Comparison of ENCODE assay signal across 20 mouse cellular contexts in the genomic region with DNA sequence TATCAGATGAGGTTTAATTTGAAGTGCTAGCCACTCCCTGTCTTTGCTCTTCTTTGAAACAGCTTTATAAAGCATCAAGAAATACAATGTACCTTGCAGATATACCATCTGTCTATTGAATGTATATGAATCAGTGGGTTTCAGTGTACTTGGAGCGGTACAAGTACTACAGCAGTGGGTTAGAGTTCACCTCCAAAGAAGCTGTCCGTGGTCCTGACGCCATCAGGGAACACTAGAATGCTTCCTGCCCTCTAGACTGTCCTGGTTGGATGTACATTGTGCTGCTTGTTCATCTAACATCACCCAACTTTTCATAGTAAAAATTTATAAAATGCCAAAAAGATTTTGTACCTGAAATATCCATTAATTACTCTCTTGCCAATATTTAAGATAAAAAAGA. TPM values are rescaled to one million over a fixed set of nuclear protein-coding genes. Genes with fewer than 3 reads are reported as not detected.
A peak's percentile ranks its signal among the peaks of the same experiment; 100 is the strongest.
DNase-seq lines count a peak whose midpoint lies in the region; ATAC-seq and TF ChIP-seq lines count a peak whose summit lies in the region.
"Had no signal": no experiment of that assay in that cellular context is flagged by ENCODE, and none has a peak within 500 bp of the region (broad histone marks: within the 10 kb centered on the region; RNA-seq: fewer than 3 reads in every experiment).

No protein-coding gene starts in this region.

- no peaks in the 10 kb centered on the region for H3K4me1 ChIP-seq in kidney, embryonic 15.5 days
- no peaks in the 10 kb centered on the region for H3K4me1 ChIP-seq in ES-E14 (ENCODE audit: control insufficient read depth in 2 of 2, insufficient read depth in 2 of 2, low read length in 2 of 2, poor library complexity in 1 of 2)
- no peaks in the 10 kb centered on the region for H3K4me1 ChIP-seq in limb, embryonic 14.5 days (ENCODE audit: control insufficient read depth, insufficient read depth, low read length)
- H3K4me1 ChIP-seq: embryonic facial prominence, embryonic 12.5 days; forebrain, embryonic 12.5 days had no signal

- H3K36me3 ChIP-seq in kidney, embryonic 15.5 days: no peaks in the 10 kb centered on the region
- H3K36me3 ChIP-seq in ES-E14 (ENCODE audit: control insufficient read depth, insufficient read depth, low read length, poor library complexity, severe bottlenecking): no peaks in the 10 kb centered on the region
- H3K36me3 ChIP-seq in limb, embryonic 14.5 days (ENCODE audit: control insufficient read depth, insufficient read depth, low read length): no peaks in the 10 kb centered on the region
- H3K36me3 ChIP-seq: embryonic facial prominence, embryonic 12.5 days; forebrain, embryonic 12.5 days had no signal

- H3K4me3 ChIP-seq in kidney, embryonic 15.5 days (replicated peaks): no peak overlapping the region
- no peak overlapping the region for H3K4me3 ChIP-seq in ES-E14 (ENCODE audit: insufficient read depth in 1 of 2, low read depth in 1 of 2, low read length in 2 of 2, poor library complexity in 1 of 2, severe bottlenecking in 1 of 2)
- no peak overlapping the region for H3K4me3 ChIP-seq in limb, embryonic 14.5 days (replicated peaks; ENCODE audit: low read length)
- H3K4me3 ChIP-seq: embryonic facial prominence, embryonic 12.5 days; forebrain, embryonic 12.5 days had no signal

- no peak overlapping the region for H3K9ac ChIP-seq in kidney, embryonic 15.5 days
- H3K9ac ChIP-seq in ES-E14 (ENCODE audit: insufficient read depth, low read depth, low read length, poor library complexity, severe bottlenecking): no peak overlapping the region
- H3K9ac ChIP-seq in limb, embryonic 14.5 days (ENCODE audit: low read depth, low read length, severe bottlenecking): no peak overlapping the region
- H3K9ac ChIP-seq: embryonic facial prominence, embryonic 12.5 days; forebrain, embryonic 12.5 days had no signal

- no peak overlapping the region for H3K4me2 ChIP-seq in kidney, embryonic 15.5 days
- H3K4me2 ChIP-seq in limb, embryonic 14.5 days (replicated peaks; ENCODE audit: low read depth, low read length, severe bottlenecking): no peak overlapping the region
- H3K4me2 ChIP-seq: embryonic facial prominence, embryonic 12.5 days; forebrain, embryonic 12.5 days had no signal

- in situ Hi-C loops in ES-E14 (cut with MboI; ENCODE audit: low sequenced_read_pairs in 2 of 2, unreplicated experiment in 2 of 2): no loop called here

- DNase-seq in kidney, postnatal 10 days: peak; percentile 40
- DNase-seq in ES-E14 (ENCODE audit: low read depth, low spot score): peak; percentile 20
- DNase-seq in ZHBTc4 (ENCODE audit: low read depth, low spot score): peak; percentile 40
- DNase-seq in limb, embryonic 14.5 days (ENCODE audit: low spot score): peak; percentile 36
- DNase-seq in frontal cortex, adult 2 months (ENCODE audit: extremely low spot score in 1 of 2, low spot score in 1 of 2): no peak
- DNase-seq in urinary bladder, adult 2 months (ENCODE audit: low spot score): no peak
- DNase-seq: gastrocnemius, postnatal 10 days; heart, postnatal 14 days; right cerebral cortex, postnatal 4 days; thymus, postnatal 14 days had no signal

- no peak overlapping the region for H3K27ac ChIP-seq in kidney, embryonic 15.5 days
- H3K27ac ChIP-seq in ES-E14 (ENCODE audit: insufficient read depth, low read depth, low read length, poor library complexity, severe bottlenecking): no peak overlapping the region
- no peak overlapping the region for H3K27ac ChIP-seq in limb, embryonic 14.5 days (replicated peaks; ENCODE audit: low read depth, low read length)
- H3K27ac ChIP-seq: embryonic facial prominence, embryonic 12.5 days; forebrain, embryonic 12.5 days had no signal

- 28% methylated on average over 3 of the region's 3 CpGs for WGBS in kidney, embryonic 15.5 days
- 26% methylated on average over 3 of the region's 3 CpGs for WGBS in limb, embryonic 14.5 days

- ATAC-seq in kidney, embryonic 15.5 days (replicated peaks; ENCODE audit: low FRiP score): no peak
- no peak for ATAC-seq in limb, embryonic 14.5 days (ENCODE audit: low FRiP score, low read depth)
- ATAC-seq: intestine, postnatal 0 days had no signal

- H3K27me3 ChIP-seq in kidney, embryonic 15.5 days: no peaks in the 10 kb centered on the region
- H3K27me3 ChIP-seq in limb, embryonic 14.5 days (ENCODE audit: control insufficient read depth, insufficient read depth, low read length): no peaks in the 10 kb centered on the region
- H3K27me3 ChIP-seq: embryonic facial prominence, embryonic 12.5 days; forebrain, embryonic 12.5 days had no signal

- no peaks in the 10 kb centered on the region for H3K9me3 ChIP-seq in kidney, embryonic 15.5 days (replicated peaks)
- H3K9me3 ChIP-seq in ES-E14 (ENCODE audit: control insufficient read depth, insufficient read depth, low read depth, low read length): no peaks in the 10 kb centered on the region
- no peaks in the 10 kb centered on the region for H3K9me3 ChIP-seq in limb, embryonic 14.5 days (ENCODE audit: control insufficient read depth, low read length)
- H3K9me3 ChIP-seq: embryonic facial prominence, embryonic 12.5 days; forebrain, embryonic 12.5 days had no signal

- no peak for TF ChIP-seq POLR2A in limb, embryonic 14.5 days (IDR thresholded peaks at IDR 0.05; ENCODE audit: borderline replicate concordance, extremely low read depth, insufficient read depth, insufficient read length)

TF ChIP-seq in ES-E14, 5 proteins besides CTCF, POLR2A, EP300 and RAD21:
- TF ChIP-seq CHD2 (IDR thresholded peaks at IDR 0.05; ENCODE audit: low read depth, low read length): no peak
- no peak for TF ChIP-seq HCFC1 (IDR thresholded peaks at IDR 0.05; ENCODE audit: borderline replicate concordance, insufficient read depth, low read length)
TF ChIP-seq in ES-E14: peak in this region for 0.

RNA-seq across cellular contexts. Expression of gene Abca16, which starts 17.2 kb away (rescaled TPM):
- not detected in 2 replicates for polyA plus RNA-seq in kidney, embryonic 15.5 days (2015; fragmentation: Nextera tagmentation; extraction: Ambion mirVana)
- total RNA-seq in ES-E14 (2012; rRNA removed): 0.54 and 0.74 TPM in 2 replicates
- polyA plus RNA-seq in limb, embryonic 14.5 days (2012; rRNA removed): 0.03 TPM in 1 of 2 replicates, not detected in the other
- 0.07 TPM in 1 of 2 replicates, not detected in the other for polyA plus RNA-seq in limb, embryonic 14.5 days (2014; fragmentation: Nextera tagmentation; extraction: Ambion mirVana)
- not detected in 2 replicates for polyA plus RNA-seq in frontal cortex, adult 2 months (2012; rRNA removed)
- not detected in 2 replicates for polyA plus RNA-seq in urinary bladder, adult 2 months (2012; rRNA removed)
- total RNA-seq: adrenal gland, postnatal 36 days; gastrocnemius, postnatal 10 days; heart, postnatal 14 days; layer of hippocampus, adult 8-10 months; left cerebral cortex, adult 8-10 months; liver, adult 2 months; megakaryocyte-erythroid progenitor cell, adult 5-6 weeks had no signal
- polyA plus RNA-seq: intestine, postnatal 0 days; liver, adult 2 months; lung, embryonic 16.5 days had no signal

Comparison
In these comparisons a context has a peak if more than half of its experiments do, and no peak if none do; other contexts are left out.
1. DNase-seq: peak in kidney, postnatal 10 days (single experiment), ES-E14 (single experiment), ZHBTc4 (single experiment) and limb, embryonic 14.5 days (single experiment); none in frontal cortex, adult 2 months (0 of 2) and urinary bladder, adult 2 months (single experiment).